Mouse (Mus musculus): ENCODE measurements around the gene Dio1. TPM values are rescaled to one million over a fixed set of nuclear protein-coding genes. Genes with fewer than 3 reads are reported as not detected.

The Dio1 gene
- total RNA-seq, 1 experiment, result not detected

- Histone ChIP-seq H3K9me3 (ENCODE audit: control insufficient read depth, insufficient read depth, low read depth, low read length) (no peaks in the 10 kb centered on the region), H3K4me3 (ENCODE audit: insufficient read depth in 1 of 2, low read depth in 1 of 2, low read length in 2 of 2, poor library complexity in 1 of 2, severe bottlenecking in 1 of 2) (no peak overlapping the region), H3K27ac (ENCODE audit: insufficient read depth, low read depth, low read length, poor library complexity, severe bottlenecking) (no peak overlapping the region), H3K36me3 (ENCODE audit: control insufficient read depth, insufficient read depth, low read length, poor library complexity, severe bottlenecking) (0 out of 2 replicates have a peak, but pooled peaks cover 2% of the 10 kb centered on the region), H3K4me1 (ENCODE audit: control insufficient read depth in 2 of 2, insufficient read depth in 2 of 2, low read length in 2 of 2, poor library complexity in 1 of 2) (no peaks in the 10 kb centered on the region), H3K9ac (ENCODE audit: insufficient read depth, low read depth, low read length, poor library complexity, severe bottlenecking) (no peak overlapping the region)
- TF ChIP-seq MAFK (IDR thresholded peaks at IDR 0.05; ENCODE audit: insufficient read depth, low read depth, low read length), result no peak
- in situ Hi-C loops (cut with MboI; ENCODE audit: low sequenced_read_pairs in 2 of 2, unreplicated experiment in 2 of 2), result no loop called here
- DNase-seq (ENCODE audit: low read depth, low spot score), result no peak
Observed at GRCm38 (mm10) chr4:107246040-107246439, 60.9 kb downstream of the Dio1 start.

- Histone ChIP-seq H3K9me3 (ENCODE audit: control insufficient read depth, insufficient read depth, low read depth, low read length) (no peaks in the 10 kb centered on the region), H3K27ac (ENCODE audit: insufficient read depth, low read depth, low read length, poor library complexity, severe bottlenecking) (no peak overlapping the region), H3K4me1 (ENCODE audit: control insufficient read depth in 2 of 2, insufficient read depth in 2 of 2, low read length in 2 of 2, poor library complexity in 1 of 2) (no peaks in the 10 kb centered on the region), H3K9ac (ENCODE audit: insufficient read depth, low read depth, low read length, poor library complexity, severe bottlenecking) (no peak overlapping the region), H3K4me3 (ENCODE audit: insufficient read depth in 1 of 2, low read depth in 1 of 2, low read length in 2 of 2, poor library complexity in 1 of 2, severe bottlenecking in 1 of 2) (no peak overlapping the region), H3K36me3 (ENCODE audit: control insufficient read depth, insufficient read depth, low read length, poor library complexity, severe bottlenecking) (peaks cover 5% of the 10 kb centered on the region; the same call in 1 of the 2 replicates)
- no peak for DNase-seq (ENCODE audit: low read depth, low spot score)
- in situ Hi-C loops (cut with MboI; ENCODE audit: low sequenced_read_pairs in 2 of 2, unreplicated experiment in 2 of 2), result no loop called here
- TF ChIP-seq ZNF384 (IDR thresholded peaks at IDR 0.05; ENCODE audit: low read depth, low read length) (no peak), CHD2 (IDR thresholded peaks at IDR 0.05; ENCODE audit: low read depth, low read length) (no peak), ZC3H11A (IDR thresholded peaks at IDR 0.05; ENCODE audit: borderline replicate concordance, low read depth, low read length) (no peak), MAFK (IDR thresholded peaks at IDR 0.05; ENCODE audit: insufficient read depth, low read depth, low read length) (no peak), HCFC1 (IDR thresholded peaks at IDR 0.05; ENCODE audit: borderline replicate concordance, insufficient read depth, low read length) (no peak)
Observed at GRCm38 (mm10) chr4:107245368-107245767, 61.6 kb downstream of the Dio1 start.

- no peak overlapping the region for H3K9ac ChIP-seq (ENCODE audit: insufficient read depth, low read depth, low read length, poor library complexity, severe bottlenecking)
- no peak for TF ChIP-seq MAFK (IDR thresholded peaks at IDR 0.05; ENCODE audit: insufficient read depth, low read depth, low read length)
- TF ChIP-seq CHD2 (IDR thresholded peaks at IDR 0.05; ENCODE audit: low read depth, low read length), result no peak
- H3K4me3 ChIP-seq (ENCODE audit: insufficient read depth in 1 of 2, low read depth in 1 of 2, low read length in 2 of 2, poor library complexity in 1 of 2, severe bottlenecking in 1 of 2), result no peak overlapping the region
- in situ Hi-C loops (cut with MboI; ENCODE audit: low sequenced_read_pairs in 2 of 2, unreplicated experiment in 2 of 2), result no loop called here
- no peak for DNase-seq (ENCODE audit: low read depth, low spot score)
- H3K9me3 ChIP-seq (ENCODE audit: control insufficient read depth, insufficient read depth, low read depth, low read length), result no peaks in the 10 kb centered on the region
- H3K27ac ChIP-seq (ENCODE audit: insufficient read depth, low read depth, low read length, poor library complexity, severe bottlenecking), result no peak overlapping the region
- peaks cover 9% of the 10 kb centered on the region for H3K36me3 ChIP-seq (ENCODE audit: control insufficient read depth, insufficient read depth, low read length, poor library complexity, severe bottlenecking)
- no peaks in the 10 kb centered on the region for H3K4me1 ChIP-seq (ENCODE audit: control insufficient read depth in 2 of 2, insufficient read depth in 2 of 2, low read length in 2 of 2, poor library complexity in 1 of 2)
Observed at GRCm38 (mm10) chr4:107243365-107244333, 63.3 kb downstream of the Dio1 start.

Other genes with a start within 250 kb of the Dio1 start
- 59.2 and 60.1 TPM in 2 replicates for gene Mrpl37, start 240.3 kb downstream of the Dio1 start, total RNA-seq (2012; rRNA removed)
- 8.8 and 9.3 TPM in 2 replicates for gene Cyb5rl, start 240.2 kb downstream of the Dio1 start, total RNA-seq (2012; rRNA removed)
- 0.09 and 0.32 TPM in 2 replicates for gene Cdcp2, start 210.3 kb downstream of the Dio1 start, total RNA-seq (2012; rRNA removed)
- gene Tmem59, start 128.8 kb downstream of the Dio1 start, total RNA-seq (2012; rRNA removed), result 249 and 298 TPM in 2 replicates
- 4.9 and 7.1 TPM in 2 replicates for gene Tceanc2, start 128.1 kb downstream of the Dio1 start, total RNA-seq (2012; rRNA removed)
- not detected in 2 replicates for gene Ldlrad1, start 98.0 kb downstream of the Dio1 start, total RNA-seq (2012; rRNA removed)
- gene Lrrc42, start 53.6 kb downstream of the Dio1 start, total RNA-seq (2012; rRNA removed), result 14.4 and 24.0 TPM in 2 replicates
- 6.4 and 9.4 TPM in 2 replicates for gene Hspb11, start 53.6 kb downstream of the Dio1 start, total RNA-seq (2012; rRNA removed)
- 31.6 and 34.5 TPM in 2 replicates for gene Yipf1, start 7.2 kb upstream of the Dio1 start, total RNA-seq (2012; rRNA removed)
- gene Ndc1, start 60.6 kb upstream of the Dio1 start, total RNA-seq (2012; rRNA removed), result 102 and 188 TPM in 2 replicates
- gene Glis1, start 127.4 kb upstream of the Dio1 start, total RNA-seq (2012; rRNA removed), result 0.98 and 1.7 TPM in 2 replicates